ENCODE assay signal across 31 mouse cellular contexts in genomic region chr7:68199609-68200008, GRCm38 (mm10).
"Had no signal": no experiment of that assay in that cellular context is flagged by ENCODE, and none has a peak within 500 bp of the region (broad histone marks: within the 10 kb centered on the region; RNA-seq: fewer than 3 reads in every experiment).

No protein-coding gene starts in this region.

- H3K4me1 ChIP-seq: limb, embryonic 10.5 days; limb, embryonic 12.5 days; limb, embryonic 13.5 days; limb, embryonic 15.5 days; lung, embryonic 15.5 days; midbrain, embryonic 12.5 days; midbrain, embryonic 13.5 days; midbrain, embryonic 15.5 days; neural tube, embryonic 12.5 days had no signal

- H3K4me3 ChIP-seq: left cerebral cortex, adult 2 months; limb, embryonic 10.5 days; limb, embryonic 12.5 days; limb, embryonic 13.5 days; limb, embryonic 15.5 days; liver, embryonic 13.5 days; liver, embryonic 15.5 days; lung, embryonic 15.5 days; megakaryocyte, embryonic 14.5 days; midbrain, embryonic 10.5 days; midbrain, embryonic 12.5 days; midbrain, embryonic 13.5 days; midbrain, embryonic 15.5 days; myocyte; neural tube, embryonic 12.5 days had no signal

- H3K27ac ChIP-seq: left cerebral cortex, adult 2 months; limb, embryonic 10.5 days; limb, embryonic 12.5 days; limb, embryonic 13.5 days; limb, embryonic 15.5 days; liver, embryonic 13.5 days; liver, embryonic 14.5 days; liver, embryonic 15.5 days; lung, embryonic 15.5 days; macrophage; midbrain, embryonic 10.5 days; midbrain, embryonic 12.5 days; midbrain, embryonic 13.5 days; midbrain, embryonic 15.5 days; neural tube, embryonic 12.5 days had no signal

- DNase-seq: left cerebral cortex, postnatal 4 days; liver; liver, embryonic 13.5 days; liver, postnatal 0 days; lung, adult 18-20 months; lung, adult 2 months; lung, embryonic 14.5 days; lung, postnatal 10 days; lung, postnatal 14 days; lung, postnatal 36 days; lung, postnatal 4 days; midbrain, embryonic 14.5 days had no signal

- H3K9ac ChIP-seq: limb, embryonic 12.5 days; limb, embryonic 13.5 days; limb, embryonic 15.5 days; liver, embryonic 13.5 days; liver, embryonic 14.5 days; liver, embryonic 15.5 days; liver, postnatal 0 days; lung, embryonic 14.5 days; lung, embryonic 15.5 days; midbrain, embryonic 12.5 days; midbrain, embryonic 13.5 days; midbrain, embryonic 15.5 days; neural tube, embryonic 12.5 days had no signal

- ATAC-seq: liver, postnatal 0 days; lung, postnatal 0 days; midbrain, embryonic 13.5 days; midbrain, embryonic 15.5 days; midbrain, embryonic 16.5 days had no signal

- H3K27me3 ChIP-seq: limb, embryonic 12.5 days; limb, embryonic 13.5 days; limb, embryonic 15.5 days; liver, embryonic 13.5 days; liver, embryonic 15.5 days; lung, embryonic 15.5 days; megakaryocyte, embryonic 14.5 days; midbrain, embryonic 12.5 days; midbrain, embryonic 13.5 days; midbrain, embryonic 15.5 days; neural tube, embryonic 12.5 days had no signal

- H3K9me3 ChIP-seq: limb, embryonic 10.5 days; limb, embryonic 12.5 days; limb, embryonic 13.5 days; limb, embryonic 15.5 days; liver, embryonic 13.5 days; liver, embryonic 15.5 days; lung, embryonic 15.5 days; megakaryocyte, embryonic 14.5 days; midbrain, embryonic 10.5 days; midbrain, embryonic 12.5 days; midbrain, embryonic 13.5 days; midbrain, embryonic 15.5 days; neural tube, embryonic 12.5 days had no signal

- H3K4me2 ChIP-seq: limb, embryonic 12.5 days; limb, embryonic 13.5 days; limb, embryonic 15.5 days; liver, embryonic 13.5 days; liver, embryonic 15.5 days; lung, embryonic 14.5 days; lung, embryonic 15.5 days; midbrain, embryonic 11.5 days; midbrain, embryonic 12.5 days; midbrain, embryonic 13.5 days; midbrain, embryonic 15.5 days; neural tube, embryonic 12.5 days had no signal
